Mouse (Mus musculus) lung, embryonic 15.5 days (tissue): Measurements from ENCODE around the gene Ankfn1. TPM values are rescaled to one million over a fixed set of nuclear protein-coding genes. Genes with fewer than 3 reads are reported as not detected.

ENCODE experiments used
- polyA plus RNA-seq: library from polyadenylated mRNA; unstranded; fragments of >200 nt; fragmentation: Nextera tagmentation; extraction: Ambion mirVana; gene quantifications from 2 replicates; pipeline ENCODE4 v1.2.1, GENCODE M21; 2015

Gene Ankfn1
- polyA plus RNA-seq, 1 experiment from 2014 or later = 1.8 TPM

Other genes with a start within 250 kb of the Ankfn1 start
- 10.8 and 11.6 TPM in 2 replicates for gene Pctp, start 225.2 kb upstream of the Ankfn1 start, polyA plus RNA-seq